Mouse (Mus musculus): ENCODE measurements around the gene Fgd2. TPM values are rescaled to one million over a fixed set of nuclear protein-coding genes. Genes with fewer than 3 reads are reported as not detected.
"Not testable (repeated sequence)": the region's sequence is repeated elsewhere in the genome, so short reads cannot be mapped to it uniquely, and the experiment has no call there.

The Fgd2 gene
- total and polyA plus RNA-seq, 2 experiments from 2014 or later: 1.6 to 6.3 TPM

DNA sequence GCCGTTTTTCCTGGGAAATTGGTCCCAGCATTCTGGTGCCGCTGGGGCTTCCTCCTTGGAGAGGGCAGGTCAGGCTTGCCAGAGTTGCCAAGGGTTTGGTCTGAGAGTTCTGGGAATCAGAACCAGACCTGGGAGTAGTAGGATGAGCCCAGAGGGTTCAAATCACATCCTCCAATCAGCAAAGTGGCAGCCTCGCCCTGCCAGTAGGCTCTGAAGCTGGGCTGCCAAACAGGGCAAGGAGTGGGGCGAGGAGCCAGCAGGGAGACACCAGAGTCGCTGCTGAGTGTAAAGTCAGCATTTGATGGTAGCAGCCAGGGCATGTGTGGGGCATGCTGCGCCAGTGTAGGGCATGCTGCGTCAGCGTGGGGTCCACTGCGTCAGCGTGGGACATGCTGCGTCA lies 28.3 kb downstream of the Fgd2 start:
- ATAC-seq (ENCODE audit: insufficient read depth, low read depth) (no peak), DNase-seq (ENCODE audit: low spot score) (no peak)
- Histone ChIP-seq H3K4me2 (ENCODE audit: low read depth, low read length) (no peak overlapping the region), H3K4me1 (ENCODE audit: control insufficient read depth, insufficient read depth) (peaks cover 16% of the 10 kb centered on the region; the same call in 1 of the 2 replicates), H3K9ac (replicated peaks; ENCODE audit: low read depth, low read length) (no peak overlapping the region), H3K27me3 (ENCODE audit: control insufficient read depth, insufficient read depth, low read length) (no peaks in the 10 kb centered on the region), H3K36me3 (replicated peaks; ENCODE audit: control insufficient read depth, insufficient read depth, low read length) (no peaks in the 10 kb centered on the region), H3K4me3 (ENCODE audit: low read depth, low read length) (no peak overlapping the region), H3K9me3 (replicated peaks; ENCODE audit: control insufficient read depth, low read length) (no peaks in the 10 kb centered on the region), H3K27ac (ENCODE audit: low read depth) (no peak overlapping the region)
- no peak for TF ChIP-seq CTCF (IDR thresholded peaks at IDR 0.05; ENCODE audit: low read depth)
- no peak for TF ChIP-seq EP300 (IDR thresholded peaks at IDR 0.05; ENCODE audit: low read depth)
- WGBS: 77% methylated on average over 11 of the region's 11 CpGs

- Histone ChIP-seq H3K4me3 (ENCODE audit: low read depth, low read length) (no peak overlapping the region), H3K27ac (ENCODE audit: low read depth) (no peak overlapping the region), H3K36me3 (replicated peaks; ENCODE audit: control insufficient read depth, insufficient read depth, low read length) (no peaks in the 10 kb centered on the region), H3K27me3 (ENCODE audit: control insufficient read depth, insufficient read depth, low read length) (no peaks in the 10 kb centered on the region), H3K4me1 (ENCODE audit: control insufficient read depth, insufficient read depth) (peaks cover 18% of the 10 kb centered on the region; the same call in 1 of the 2 replicates), H3K9me3 (replicated peaks; ENCODE audit: control insufficient read depth, low read length) (no peaks in the 10 kb centered on the region), H3K4me2 (ENCODE audit: low read depth, low read length) (no peak overlapping the region), H3K9ac (replicated peaks; ENCODE audit: low read depth, low read length) (no peak overlapping the region)
- DNase-seq (ENCODE audit: low spot score): no peak
- WGBS: 38% methylated on average over 8 of the region's 8 CpGs
- TF ChIP-seq CTCF (IDR thresholded peaks at IDR 0.05; ENCODE audit: low read depth) (no peak), EP300 (IDR thresholded peaks at IDR 0.05; ENCODE audit: low read depth) (no peak)
- no peak for ATAC-seq (ENCODE audit: insufficient read depth, low read depth)
These were observed 30.6 kb downstream of the Fgd2 start for GRCm38 (mm10) chr17:29391280-29391679.

GRCm38 (mm10) chr17:29393335-29394089 lies 32.8 kb downstream of the Fgd2 start:
- H3K9ac ChIP-seq (replicated peaks; ENCODE audit: low read depth, low read length): no peak overlapping the region
- no peaks in the 10 kb centered on the region for H3K9me3 ChIP-seq (replicated peaks; ENCODE audit: control insufficient read depth, low read length)
- no peak for ATAC-seq (ENCODE audit: insufficient read depth, low read depth)
- DNase-seq (ENCODE audit: low spot score): no peak
- TF ChIP-seq CTCF (IDR thresholded peaks at IDR 0.05; ENCODE audit: low read depth): no peak
- no peak for TF ChIP-seq EP300 (IDR thresholded peaks at IDR 0.05; ENCODE audit: low read depth)
- no peak overlapping the region for H3K4me3 ChIP-seq (ENCODE audit: low read depth, low read length)
- no peak overlapping the region for H3K4me2 ChIP-seq (ENCODE audit: low read depth, low read length)
- H3K27ac ChIP-seq (ENCODE audit: low read depth): no peak overlapping the region
- no peaks in the 10 kb centered on the region for H3K36me3 ChIP-seq (replicated peaks; ENCODE audit: control insufficient read depth, insufficient read depth, low read length)
- no peaks in the 10 kb centered on the region for H3K27me3 ChIP-seq (ENCODE audit: control insufficient read depth, insufficient read depth, low read length)
- H3K4me1 ChIP-seq (ENCODE audit: control insufficient read depth, insufficient read depth): peaks cover 27% of the 10 kb centered on the region
- 64% methylated on average over 14 of the region's 14 CpGs for WGBS

- Histone ChIP-seq H3K27me3 (ENCODE audit: control insufficient read depth, insufficient read depth, low read length) (no peaks in the 10 kb centered on the region), H3K36me3 (replicated peaks; ENCODE audit: control insufficient read depth, insufficient read depth, low read length) (no peaks in the 10 kb centered on the region), H3K9ac (replicated peaks; ENCODE audit: low read depth, low read length) (no peak overlapping the region), H3K9me3 (replicated peaks; ENCODE audit: control insufficient read depth, low read length) (no peaks in the 10 kb centered on the region), H3K4me3 (ENCODE audit: low read depth, low read length) (no peak overlapping the region), H3K4me2 (ENCODE audit: low read depth, low read length) (no peak overlapping the region), H3K4me1 (ENCODE audit: control insufficient read depth, insufficient read depth) (peaks cover 31% of the 10 kb centered on the region), H3K27ac (ENCODE audit: low read depth) (peak overlapping the region; percentile 18; the same call in 1 of the 2 replicates)
- WGBS: 29% methylated on average over 9 of the region's 9 CpGs
- TF ChIP-seq CTCF (IDR thresholded peaks at IDR 0.05; ENCODE audit: low read depth) (no peak), EP300 (IDR thresholded peaks at IDR 0.05; ENCODE audit: low read depth) (no peak)
- ATAC-seq (ENCODE audit: insufficient read depth, low read depth): no peak
- no peak for DNase-seq (ENCODE audit: low spot score)
These were observed 33.5 kb downstream of the Fgd2 start for GRCm38 (mm10) chr17:29394106-29394760.

GRCm38 (mm10) chr17:29394761-29395160 lies 34.0 kb downstream of the Fgd2 start:
- ATAC-seq (ENCODE audit: insufficient read depth, low read depth); H3K36me3 ChIP-seq (replicated peaks; ENCODE audit: control insufficient read depth, insufficient read depth, low read length); H3K27me3 ChIP-seq (ENCODE audit: control insufficient read depth, insufficient read depth, low read length); H3K4me2 ChIP-seq (ENCODE audit: low read depth, low read length); H3K4me3 ChIP-seq (ENCODE audit: low read depth, low read length); DNase-seq (ENCODE audit: low spot score); H3K9ac ChIP-seq (replicated peaks; ENCODE audit: low read depth, low read length); H3K9me3 ChIP-seq (replicated peaks; ENCODE audit: control insufficient read depth, low read length): not testable (repeated sequence)
- peak overlapping the region; percentile 18; the same call in 1 of the 2 replicates for H3K27ac ChIP-seq (ENCODE audit: low read depth)
- 84% methylated on average over 2 of the region's 2 CpGs for WGBS
- peaks cover 31% of the 10 kb centered on the region for H3K4me1 ChIP-seq (ENCODE audit: control insufficient read depth, insufficient read depth)

Data from heart, postnatal 0 days (tissue).